Mouse (Mus musculus): Measurements from ENCODE around the gene Plscr1. TPM values are rescaled to one million over a fixed set of nuclear protein-coding genes. Genes with fewer than 3 reads are reported as not detected.

Gene Plscr1
- polyA plus RNA-seq, 1 experiment from 2014 or later = 152 TPM

GRCm38 (mm10) chr9:92211048-92211447 lies 38.5 kb upstream of the Plscr1 start:
- Histone ChIP-seq H3K4me2 (replicated peaks; ENCODE audit: low read depth) (no peak overlapping the region), H3K4me3 (ENCODE audit: low read depth, low read length) (no peak overlapping the region), H3K9ac (ENCODE audit: low read depth, low read length) (no peak overlapping the region), H3K9me3 (ENCODE audit: control insufficient read depth) (no peaks in the 10 kb centered on the region), H3K27me3 (replicated peaks; ENCODE audit: control insufficient read depth, insufficient read depth, low read length) (no peaks in the 10 kb centered on the region), H3K27ac (ENCODE audit: low read depth, low read length) (no peak overlapping the region), H3K4me1 (replicated peaks; ENCODE audit: control insufficient read depth, insufficient read depth, low read length) (no peaks in the 10 kb centered on the region), H3K36me3 (ENCODE audit: control insufficient read depth, insufficient read depth) (no peaks in the 10 kb centered on the region)
- 18% methylated on average over 3 of the region's 3 CpGs for WGBS
- TF ChIP-seq CTCF (IDR thresholded peaks at IDR 0.05; ENCODE audit: low read depth) = no peak
- ATAC-seq = no peak

- H3K9ac ChIP-seq (ENCODE audit: low read depth, low read length) = no peak overlapping the region
- WGBS = 40% methylated on average over 4 of the region's 4 CpGs
- no peak for ATAC-seq
Observed at GRCm38 (mm10) chr9:92217484-92217883, 32.1 kb upstream of the Plscr1 start.

GRCm38 (mm10) chr9:92217896-92218295 lies 31.7 kb upstream of the Plscr1 start:
- ATAC-seq = no peak
- H3K9ac ChIP-seq (ENCODE audit: low read depth, low read length) = no peak overlapping the region
- H3K4me3 ChIP-seq (ENCODE audit: low read depth, low read length) = no peak overlapping the region
- no peaks in the 10 kb centered on the region for H3K9me3 ChIP-seq (ENCODE audit: control insufficient read depth)
- 95% methylated on average over 2 of the region's 2 CpGs for WGBS
- H3K4me1 ChIP-seq (replicated peaks; ENCODE audit: control insufficient read depth, insufficient read depth, low read length) = no peaks in the 10 kb centered on the region
- TF ChIP-seq CTCF (IDR thresholded peaks at IDR 0.05; ENCODE audit: low read depth) = no peak
- no peak overlapping the region for H3K27ac ChIP-seq (ENCODE audit: low read depth, low read length)
- no peaks in the 10 kb centered on the region for H3K27me3 ChIP-seq (replicated peaks; ENCODE audit: control insufficient read depth, insufficient read depth, low read length)
- no peak overlapping the region for H3K4me2 ChIP-seq (replicated peaks; ENCODE audit: low read depth)
- no peaks in the 10 kb centered on the region for H3K36me3 ChIP-seq (ENCODE audit: control insufficient read depth, insufficient read depth)

More at GRCm38 (mm10) chr9:92217484-92217883, 32.1 kb upstream of the Plscr1 start:
- Histone ChIP-seq H3K4me3 (ENCODE audit: low read depth, low read length) (no peak overlapping the region), H3K4me1 (replicated peaks; ENCODE audit: control insufficient read depth, insufficient read depth, low read length) (no peaks in the 10 kb centered on the region), H3K27me3 (replicated peaks; ENCODE audit: control insufficient read depth, insufficient read depth, low read length) (no peaks in the 10 kb centered on the region), H3K27ac (ENCODE audit: low read depth, low read length) (no peak overlapping the region), H3K9me3 (ENCODE audit: control insufficient read depth) (no peaks in the 10 kb centered on the region), H3K36me3 (ENCODE audit: control insufficient read depth, insufficient read depth) (no peaks in the 10 kb centered on the region), H3K4me2 (replicated peaks; ENCODE audit: low read depth) (no peak overlapping the region)
- peak; percentile 64 for TF ChIP-seq CTCF (IDR thresholded peaks at IDR 0.05; ENCODE audit: low read depth)

GRCm38 (mm10) chr9:92220151-92220550 lies 29.4 kb upstream of the Plscr1 start:
- Histone ChIP-seq H3K4me3 (ENCODE audit: low read depth, low read length) (no peak overlapping the region), H3K9me3 (ENCODE audit: control insufficient read depth) (no peaks in the 10 kb centered on the region), H3K27ac (ENCODE audit: low read depth, low read length) (no peak overlapping the region), H3K36me3 (ENCODE audit: control insufficient read depth, insufficient read depth) (no peaks in the 10 kb centered on the region), H3K4me1 (replicated peaks; ENCODE audit: control insufficient read depth, insufficient read depth, low read length) (no peaks in the 10 kb centered on the region), H3K4me2 (replicated peaks; ENCODE audit: low read depth) (no peak overlapping the region), H3K27me3 (replicated peaks; ENCODE audit: control insufficient read depth, insufficient read depth, low read length) (no peaks in the 10 kb centered on the region), H3K9ac (ENCODE audit: low read depth, low read length) (no peak overlapping the region)
- no peak for TF ChIP-seq CTCF (IDR thresholded peaks at IDR 0.05; ENCODE audit: low read depth)
- WGBS = 59% methylated on average over 3 of the region's 3 CpGs
- no peak for ATAC-seq

- Histone ChIP-seq H3K9ac (ENCODE audit: low read depth, low read length) (no peak overlapping the region), H3K27me3 (replicated peaks; ENCODE audit: control insufficient read depth, insufficient read depth, low read length) (no peaks in the 10 kb centered on the region), H3K9me3 (ENCODE audit: control insufficient read depth) (no peaks in the 10 kb centered on the region), H3K4me1 (replicated peaks; ENCODE audit: control insufficient read depth, insufficient read depth, low read length) (no peaks in the 10 kb centered on the region), H3K36me3 (ENCODE audit: control insufficient read depth, insufficient read depth) (no peaks in the 10 kb centered on the region), H3K27ac (ENCODE audit: low read depth, low read length) (no peak overlapping the region), H3K4me2 (replicated peaks; ENCODE audit: low read depth) (no peak overlapping the region), H3K4me3 (ENCODE audit: low read depth, low read length) (no peak overlapping the region)
- TF ChIP-seq CTCF (IDR thresholded peaks at IDR 0.05; ENCODE audit: low read depth) = no peak
- ATAC-seq = peak; percentile 62
Observed at GRCm38 (mm10) chr9:92221480-92221879, 28.1 kb upstream of the Plscr1 start.

GRCm38 (mm10) chr9:92224598-92225231 lies 24.8 kb upstream of the Plscr1 start:
- Histone ChIP-seq H3K4me1 (replicated peaks; ENCODE audit: control insufficient read depth, insufficient read depth, low read length) (no peaks in the 10 kb centered on the region), H3K9ac (ENCODE audit: low read depth, low read length) (no peak overlapping the region), H3K4me2 (replicated peaks; ENCODE audit: low read depth) (no peak overlapping the region), H3K27me3 (replicated peaks; ENCODE audit: control insufficient read depth, insufficient read depth, low read length) (no peaks in the 10 kb centered on the region), H3K9me3 (ENCODE audit: control insufficient read depth) (no peaks in the 10 kb centered on the region), H3K27ac (ENCODE audit: low read depth, low read length) (no peak overlapping the region), H3K4me3 (ENCODE audit: low read depth, low read length) (no peak overlapping the region), H3K36me3 (ENCODE audit: control insufficient read depth, insufficient read depth) (no peaks in the 10 kb centered on the region)
- WGBS = 93% methylated on average over 1 of the region's 1 CpGs
- ATAC-seq = no peak
- no peak for TF ChIP-seq CTCF (IDR thresholded peaks at IDR 0.05; ENCODE audit: low read depth)

Measured in intestine, postnatal 0 days (tissue).